Mouse (Mus musculus) erythroid progenitor cell, adult 5-6 weeks (primary cell): Measurements from ENCODE around the gene Alg12. TPM values are rescaled to one million over a fixed set of nuclear protein-coding genes. Genes with fewer than 3 reads are reported as not detected.
"Not testable (repeated sequence)": the region's sequence is repeated elsewhere in the genome, so short reads cannot be mapped to it uniquely, and the experiment has no call there.

Experiments used
- ATAC-seq: replicated peaks from 2 replicates; pipeline ENCODE4 v1.8.0; 2016; ENCODE audit warnings: moderate number of reproducible peaks, mild to moderate bottlenecking, moderate TSS enrichment, inconsistent platforms; ENCODE audit not compliant: poor library complexity, low FRiP score, severe bottlenecking
- total RNA-seq, 2 experiments: library from RNA; stranded (forward) in 1 of 2; stranded (reverse) in 1 of 2; fragments of 150-400 nt in 1 of 2; fragments of 186-747, 209-891 nt in 1 of 2; gene quantifications; 2 replicates each; pipeline versions ENCODE4 v1.2.3 to v1.2.4; 2015 to 2017; ENCODE audit warnings: low replicate concordance in 2 of 2

Gene Alg12
- total RNA-seq, 2 experiments from 2014 or later: 1.2 to 5.0 TPM

GRCm38 (mm10) chr15:88801903-88802302 is 17.2 kb downstream of the Alg12 start:
- no peak for ATAC-seq

- ATAC-seq: no peak
These were observed 18.2 kb downstream of the Alg12 start for GRCm38 (mm10) chr15:88800921-88801354.

GRCm38 (mm10) chr15:88799950-88800371 is 19.2 kb downstream of the Alg12 start:
- no peak for ATAC-seq

- ATAC-seq: not testable (repeated sequence)
These were observed 24.4 kb downstream of the Alg12 start for GRCm38 (mm10) chr15:88794729-88795128.

- no peak for ATAC-seq
These were observed 26.8 kb downstream of the Alg12 start for GRCm38 (mm10) chr15:88792140-88792850.

- not testable (repeated sequence) for ATAC-seq
These were observed 44.5 kb downstream of the Alg12 start for GRCm38 (mm10) chr15:88774630-88775029.

GRCm38 (mm10) chr15:88768537-88768936 is 50.6 kb downstream of the Alg12 start:
- ATAC-seq: no peak

- ATAC-seq: not testable (repeated sequence)
These were observed 53.0 kb downstream of the Alg12 start for GRCm38 (mm10) chr15:88766139-88766538.

- ATAC-seq: peak; percentile 96
These were observed 57.6 kb downstream of the Alg12 start for GRCm38 (mm10) chr15:88761551-88761950.

- no peak for ATAC-seq
These were observed 61.1 kb downstream of the Alg12 start for GRCm38 (mm10) chr15:88758061-88758460.

GRCm38 (mm10) chr15:88755761-88756160 is 63.4 kb downstream of the Alg12 start:
- ATAC-seq: no peak

Other genes starting within 250 kb of the Alg12 start
- gene Zdhhc25, start 219.0 kb downstream of the Alg12 start, total RNA-seq (2015; ENCODE audit: low replicate concordance): not detected in 2 replicates
- not detected in 2 replicates for gene Zdhhc25, start 219.0 kb downstream of the Alg12 start, total RNA-seq (2017; ENCODE audit: low replicate concordance)
- 13.3 and 18.4 TPM in 2 replicates for gene Brd1, start 85.1 kb downstream of the Alg12 start, total RNA-seq (2015; ENCODE audit: low replicate concordance)
- gene Brd1, start 85.1 kb downstream of the Alg12 start, total RNA-seq (2017; ENCODE audit: low replicate concordance): 31.3 and 31.5 TPM in 2 replicates
- gene Zbed4, start 67.7 kb downstream of the Alg12 start, total RNA-seq (2015; ENCODE audit: low replicate concordance): 34.2 and 44.0 TPM in 2 replicates
- 28.8 and 32.7 TPM in 2 replicates for gene Zbed4, start 67.7 kb downstream of the Alg12 start, total RNA-seq (2017; ENCODE audit: low replicate concordance)
- gene Creld2, start 328 bp upstream of the Alg12 start, total RNA-seq (2015; ENCODE audit: low replicate concordance): 19.8 and 26.4 TPM in 2 replicates
- gene Creld2, start 328 bp upstream of the Alg12 start, total RNA-seq (2017; ENCODE audit: low replicate concordance): 24.8 and 41.9 TPM in 2 replicates
- gene Pim3, start 42.9 kb upstream of the Alg12 start, total RNA-seq (2015; ENCODE audit: low replicate concordance): 0.72 and 1.3 TPM in 2 replicates
- 0.68 and 1.5 TPM in 2 replicates for gene Pim3, start 42.9 kb upstream of the Alg12 start, total RNA-seq (2017; ENCODE audit: low replicate concordance)
- not detected in 2 replicates for gene Ttll8, start 135.1 kb upstream of the Alg12 start, total RNA-seq (2015; ENCODE audit: low replicate concordance)
- not detected in 2 replicates for gene Ttll8, start 135.1 kb upstream of the Alg12 start, total RNA-seq (2017; ENCODE audit: low replicate concordance)
- gene Mlc1, start 159.7 kb upstream of the Alg12 start, total RNA-seq (2015; ENCODE audit: low replicate concordance): not detected in 2 replicates
- not detected in 2 replicates for gene Mlc1, start 159.7 kb upstream of the Alg12 start, total RNA-seq (2017; ENCODE audit: low replicate concordance)
- gene Mov10l1, start 163.6 kb upstream of the Alg12 start, total RNA-seq (2015; ENCODE audit: low replicate concordance): not detected in 2 replicates
- gene Mov10l1, start 163.6 kb upstream of the Alg12 start, total RNA-seq (2017; ENCODE audit: low replicate concordance): under 0.01 TPM in 1 of 2 replicates, not detected in the other
- not detected in 2 replicates for gene Panx2, start 240.4 kb upstream of the Alg12 start, total RNA-seq (2015; ENCODE audit: low replicate concordance)
- not detected in 2 replicates for gene Panx2, start 240.4 kb upstream of the Alg12 start, total RNA-seq (2017; ENCODE audit: low replicate concordance)